In the genomic region with DNA sequence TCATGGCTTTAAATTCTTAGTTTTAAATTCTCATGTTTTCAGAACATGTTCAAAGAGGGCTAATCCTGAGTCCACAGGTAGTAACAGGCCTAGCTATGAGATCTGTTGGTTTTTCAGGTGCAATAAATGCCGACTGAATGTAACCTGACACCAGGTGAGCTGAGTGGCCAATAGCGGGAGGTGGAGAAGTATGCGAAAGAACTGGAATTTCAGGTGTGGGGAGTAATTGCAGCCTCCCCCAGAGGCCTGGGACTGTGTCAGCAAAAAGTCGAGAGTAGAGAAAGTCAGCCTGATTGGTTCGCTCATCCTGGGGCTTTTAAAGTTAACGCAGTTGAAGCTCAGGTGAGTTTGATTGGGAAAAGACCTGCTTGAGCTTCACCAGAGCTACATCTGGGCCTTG, we compare ENCODE assay signal across 12 mouse cellular contexts. TPM values are rescaled to one million over a fixed set of nuclear protein-coding genes. Genes with fewer than 3 reads are reported as not detected.
DNase-seq lines count a peak whose midpoint lies in the region; ATAC-seq and TF ChIP-seq lines count a peak whose summit lies in the region.
"Had no signal": no experiment of that assay in that cellular context is flagged by ENCODE, and none has a peak within 500 bp of the region (broad histone marks: within the 10 kb centered on the region; RNA-seq: fewer than 3 reads in every experiment).

No protein-coding gene starts in this region.

- DNase-seq in urinary bladder, postnatal 14 days (ENCODE audit: low spot score), result peak; percentile 74
- no peak for DNase-seq in urinary bladder, postnatal 25 days (ENCODE audit: low spot score)
- peak; percentile 86 for DNase-seq in stomach, postnatal 0 days (ENCODE audit: low spot score)
- DNase-seq in thymus, postnatal 36 days, result no peak
- DNase-seq in c-Kit-positive CD71-positive TER-119-positive erythroid progenitor cells, embryonic 14.5 days (ENCODE audit: low spot score), result no peak
- DNase-seq: heart, postnatal 10 days; right cerebral cortex, postnatal 14 days had no signal

- WGBS in intestine, postnatal 0 days, result 19% methylated on average over 6 of the region's 6 CpGs
- 33% methylated on average over 6 of the region's 6 CpGs for WGBS in limb, embryonic 15.5 days
- WGBS in stomach, postnatal 0 days, result 29% methylated on average over 6 of the region's 6 CpGs

- no peak overlapping the region for H3K9ac ChIP-seq in intestine, postnatal 0 days (ENCODE audit: low read depth, low read length)
- no peak overlapping the region for H3K9ac ChIP-seq in limb, embryonic 15.5 days
- no peak overlapping the region for H3K9ac ChIP-seq in stomach, postnatal 0 days (ENCODE audit: low read length)
- H3K9ac ChIP-seq: neural tube, embryonic 13.5 days had no signal

- 0 out of 2 replicates have a peak, but pooled peaks cover 4% of the 10 kb centered on the region for H3K36me3 ChIP-seq in intestine, postnatal 0 days (ENCODE audit: control insufficient read depth, insufficient read depth)
- H3K36me3 ChIP-seq in limb, embryonic 15.5 days, result no peaks in the 10 kb centered on the region
- H3K36me3 ChIP-seq in stomach, postnatal 0 days (ENCODE audit: control insufficient read depth, insufficient read depth, low read length), result no peaks in the 10 kb centered on the region
- H3K36me3 ChIP-seq: neural tube, embryonic 13.5 days had no signal

- H3K4me3 ChIP-seq in intestine, postnatal 0 days (ENCODE audit: low read depth, low read length), result no peak overlapping the region
- H3K4me3 ChIP-seq in limb, embryonic 15.5 days, result no peak overlapping the region
- H3K4me3 ChIP-seq in stomach, postnatal 0 days (ENCODE audit: low read depth, low read length), result no peak overlapping the region
- H3K4me3 ChIP-seq: megakaryocyte, embryonic 14.5 days; neural tube, embryonic 13.5 days had no signal

- 0 out of 2 replicates have a peak, but pooled peaks cover 4% of the 10 kb centered on the region for H3K4me1 ChIP-seq in intestine, postnatal 0 days (replicated peaks; ENCODE audit: control insufficient read depth, insufficient read depth, low read length)
- no peaks in the 10 kb centered on the region for H3K4me1 ChIP-seq in limb, embryonic 15.5 days
- H3K4me1 ChIP-seq in stomach, postnatal 0 days (replicated peaks; ENCODE audit: control insufficient read depth, insufficient read depth), result 0 out of 2 replicates have a peak, but pooled peaks cover 2% of the 10 kb centered on the region
- H3K4me1 ChIP-seq: neural tube, embryonic 13.5 days had no signal

- no peak for TF ChIP-seq CTCF in intestine, postnatal 0 days (IDR thresholded peaks at IDR 0.05; ENCODE audit: low read depth)
- no peak for TF ChIP-seq CTCF in stomach, postnatal 0 days (IDR thresholded peaks at IDR 0.05; ENCODE audit: low read depth)

- peak; percentile 97 for ATAC-seq in intestine, postnatal 0 days
- peak; percentile 61; the same call in 1 of the 2 replicates for ATAC-seq in limb, embryonic 15.5 days (ENCODE audit: insufficient number of reproducible peaks, low FRiP score, low TSS enrichment, low read depth)
- ATAC-seq in stomach, postnatal 0 days (ENCODE audit: low FRiP score, low TSS enrichment), result peak; percentile 97
- no peak for ATAC-seq in erythroid progenitor cell, adult 5-6 weeks (replicated peaks; ENCODE audit: low FRiP score, poor library complexity, severe bottlenecking)

- TF ChIP-seq EP300 in stomach, postnatal 0 days (optimal IDR thresholded peaks at IDR 0.05), result peak; percentile 91

- H3K27ac ChIP-seq in intestine, postnatal 0 days (ENCODE audit: low read depth, low read length), result no peak overlapping the region
- H3K27ac ChIP-seq in limb, embryonic 15.5 days, result peak overlapping the region; percentile 38; the same call in 1 of the 2 replicates
- peak overlapping the region; percentile 61 for H3K27ac ChIP-seq in stomach, postnatal 0 days (replicated peaks)
- H3K27ac ChIP-seq: neural tube, embryonic 13.5 days had no signal

- peak overlapping the region; percentile 21; the same call in 1 of the 2 replicates for H3K4me2 ChIP-seq in intestine, postnatal 0 days (replicated peaks; ENCODE audit: low read depth)
- H3K4me2 ChIP-seq in limb, embryonic 15.5 days, result no peak overlapping the region
- no peak overlapping the region; the same call in 1 of the 2 replicates for H3K4me2 ChIP-seq in stomach, postnatal 0 days (replicated peaks; ENCODE audit: low read depth)
- H3K4me2 ChIP-seq: neural tube, embryonic 13.5 days had no signal

- no peaks in the 10 kb centered on the region for H3K27me3 ChIP-seq in intestine, postnatal 0 days (replicated peaks; ENCODE audit: control insufficient read depth, insufficient read depth, low read length)
- H3K27me3 ChIP-seq in limb, embryonic 15.5 days, result no peaks in the 10 kb centered on the region
- no peaks in the 10 kb centered on the region for H3K27me3 ChIP-seq in stomach, postnatal 0 days (ENCODE audit: control insufficient read depth, insufficient read depth, low read length)
- H3K27me3 ChIP-seq: megakaryocyte, embryonic 14.5 days; neural tube, embryonic 13.5 days had no signal

- H3K9me3 ChIP-seq in intestine, postnatal 0 days (ENCODE audit: control insufficient read depth), result no peaks in the 10 kb centered on the region
- H3K9me3 ChIP-seq in limb, embryonic 15.5 days, result no peaks in the 10 kb centered on the region
- no peaks in the 10 kb centered on the region for H3K9me3 ChIP-seq in stomach, postnatal 0 days (ENCODE audit: control insufficient read depth, low read length)
- H3K9me3 ChIP-seq: megakaryocyte, embryonic 14.5 days; neural tube, embryonic 13.5 days had no signal

RNA-seq across cellular contexts. Expression of a gene that starts 46.4 kb away (rescaled TPM):
- polyA plus RNA-seq in intestine, postnatal 0 days (2015; fragmentation: Nextera tagmentation; extraction: Ambion mirVana), result 29.8 and 31.0 TPM in 2 replicates
- 40.9 and 42.1 TPM in 2 replicates for polyA plus RNA-seq in limb, embryonic 15.5 days (2015; fragmentation: Nextera tagmentation; extraction: Ambion mirVana)
- polyA plus RNA-seq in stomach, postnatal 0 days (2015; fragmentation: Nextera tagmentation; extraction: Ambion mirVana), result 28.8 and 31.0 TPM in 2 replicates
- total RNA-seq in erythroid progenitor cell, adult 5-6 weeks (2015; ENCODE audit: low replicate concordance), result 25.6 and 27.7 TPM in 2 replicates
- total RNA-seq in erythroid progenitor cell, adult 5-6 weeks (2017; ENCODE audit: low replicate concordance), result 40.6 and 64.4 TPM in 2 replicates

RNA-seq across cellular contexts. Expression of a gene that starts 46.7 kb away (rescaled TPM):
- 19.2 and 20.0 TPM in 2 replicates for polyA plus RNA-seq in intestine, postnatal 0 days (2015; fragmentation: Nextera tagmentation; extraction: Ambion mirVana)
- 14.7 and 18.1 TPM in 2 replicates for polyA plus RNA-seq in limb, embryonic 15.5 days (2015; fragmentation: Nextera tagmentation; extraction: Ambion mirVana)
- polyA plus RNA-seq in stomach, postnatal 0 days (2015; fragmentation: Nextera tagmentation; extraction: Ambion mirVana), result 18.7 and 19.3 TPM in 2 replicates
- total RNA-seq in erythroid progenitor cell, adult 5-6 weeks (2015; ENCODE audit: low replicate concordance), result 38.9 and 39.8 TPM in 2 replicates
- total RNA-seq in erythroid progenitor cell, adult 5-6 weeks (2017; ENCODE audit: low replicate concordance), result 81.2 and 83.4 TPM in 2 replicates

RNA-seq across cellular contexts. Expression of a gene that starts 59.8 kb away (rescaled TPM):
- 81.3 and 83.2 TPM in 2 replicates for polyA plus RNA-seq in intestine, postnatal 0 days (2015; fragmentation: Nextera tagmentation; extraction: Ambion mirVana)
- polyA plus RNA-seq in limb, embryonic 15.5 days (2015; fragmentation: Nextera tagmentation; extraction: Ambion mirVana), result 105 and 108 TPM in 2 replicates
- 70.4 and 73.7 TPM in 2 replicates for polyA plus RNA-seq in stomach, postnatal 0 days (2015; fragmentation: Nextera tagmentation; extraction: Ambion mirVana)
- 40.7 and 44.0 TPM in 2 replicates for total RNA-seq in erythroid progenitor cell, adult 5-6 weeks (2015; ENCODE audit: low replicate concordance)
- 17.1 and 61.1 TPM in 2 replicates for total RNA-seq in erythroid progenitor cell, adult 5-6 weeks (2017; ENCODE audit: low replicate concordance)

Comparison
In these comparisons a context has a peak if more than half of its experiments do, and no peak if none do; other contexts are left out.
1. DNase-seq: peak in urinary bladder, postnatal 14 days (single experiment) and stomach, postnatal 0 days (single experiment); none in urinary bladder, postnatal 25 days (single experiment), thymus, postnatal 36 days (0 of 2) and c-Kit-positive CD71-positive TER-119-positive erythroid progenitor cells, embryonic 14.5 days (single experiment).